Mouse (Mus musculus) neutrophil, adult 5-6 weeks (primary cell): ENCODE results near the gene Rps6kl1. TPM values are rescaled to one million over a fixed set of nuclear protein-coding genes. Genes with fewer than 3 reads are reported as not detected.

Source experiments
- total RNA-seq: library from RNA; stranded (forward); fragments of 200-1000 nt; gene quantifications from 2 replicates; pipeline ENCODE4 v1.2.3, GENCODE M21; 2017

Rps6kl1 gene
- total RNA-seq, 1 experiment from 2014 or later: not detected

Other genes starting within 250 kb of the Rps6kl1 start
- 90.1 and 92.3 TPM in 2 replicates for gene Fcf1, start 180.4 kb downstream of the Rps6kl1 start, total RNA-seq
- gene Arel1, start 180.4 kb downstream of the Rps6kl1 start, total RNA-seq: 45.1 and 48.8 TPM in 2 replicates
- gene Ylpm1, start 154.9 kb downstream of the Rps6kl1 start, total RNA-seq: 61.8 and 67.9 TPM in 2 replicates
- gene Prox2, start 40.5 kb downstream of the Rps6kl1 start, total RNA-seq: 1.6 and 5.0 TPM in 2 replicates
- 156 and 173 TPM in 2 replicates for gene Dlst, start 40.4 kb downstream of the Rps6kl1 start, total RNA-seq
- not detected in 2 replicates for gene Pgf, start 26.5 kb upstream of the Rps6kl1 start, total RNA-seq
- 48.6 and 55.7 TPM in 2 replicates for gene Eif2b2, start 68.2 kb upstream of the Rps6kl1 start, total RNA-seq
- gene Mlh3, start 119.3 kb upstream of the Rps6kl1 start, total RNA-seq: 9.6 and 10.1 TPM in 2 replicates
- gene Acyp1, start 137.2 kb upstream of the Rps6kl1 start, total RNA-seq: 32.4 TPM in 2 replicates
- gene Zc2hc1c, start 137.3 kb upstream of the Rps6kl1 start, total RNA-seq: not detected in 2 replicates
- 44.6 and 47.6 TPM in 2 replicates for gene Nek9, start 188.1 kb upstream of the Rps6kl1 start, total RNA-seq
- 89.6 and 92.8 TPM in 2 replicates for gene Tmed10, start 223.6 kb upstream of the Rps6kl1 start, total RNA-seq